Mouse (Mus musculus) gastrocnemius, adult 2 months (tissue): ENCODE results near the gene Bbx. TPM values are rescaled to one million over a fixed set of nuclear protein-coding genes. Genes with fewer than 3 reads are reported as not detected.

Experiments used
- DNase-seq: peaks from one replicate; pipeline ENCODE4 v3.0.0; 2022
- H3K27ac ChIP-seq: fragments of 200-600 bp; 2 replicates; pipeline ENCODE4 v1.8.1; 2022; ENCODE audit warnings: mild to moderate bottlenecking
- H3K4me3 ChIP-seq: fragments of 200-600 bp; 2 replicates; pipeline ENCODE4 v1.8.1; 2022; ENCODE audit warnings: mild to moderate bottlenecking, moderate library complexity
- CTCF ChIP-seq: fragments of 200-600 bp; IDR thresholded peaks from 2 replicates; pipeline ENCODE4 v1.8.1; 2022; ENCODE audit warnings: antibody characterized with exemption, mild to moderate bottlenecking, moderate library complexity
- intact Hi-C: fragments of 180-260 bp; cut with DNase I; formaldehyde crosslinking; loops from one replicate; pipeline ENCODE4 v1.15.1; 2025
- total RNA-seq, 2 experiments: library from RNA; stranded (reverse); gene quantifications; 2 replicates each; pipeline ENCODE4 v1.2.3; 2021

Bbx gene
- total RNA-seq, 2 experiments from 2014 or later, result 6.8 to 10.7 TPM

DNA sequence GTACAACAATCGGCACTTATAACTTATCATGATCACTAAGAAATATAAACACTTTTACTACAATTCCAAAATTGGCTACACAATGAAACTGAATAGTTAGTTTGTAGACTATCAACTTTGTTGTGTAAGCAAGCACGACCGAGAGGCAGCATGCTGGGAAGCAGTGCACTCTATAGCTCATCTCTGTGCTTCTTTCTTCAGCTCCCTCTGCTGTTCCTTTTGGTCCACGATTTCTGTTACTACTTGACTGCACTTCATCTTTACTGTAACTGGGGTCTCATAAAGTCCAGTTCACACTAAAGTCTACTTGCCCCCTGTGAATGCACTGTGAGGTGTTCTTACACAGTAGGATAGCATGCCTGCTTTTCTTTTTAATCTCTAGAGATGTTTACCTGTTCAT, 189.7 kb downstream of the Bbx start:
- Histone ChIP-seq H3K4me3 (no peak overlapping the region), H3K27ac (no peak overlapping the region)
- no peak for DNase-seq
- intact Hi-C loops, result no loop called here
- peak; percentile 24; the same call in 1 of the 2 replicates for TF ChIP-seq CTCF

DNA sequence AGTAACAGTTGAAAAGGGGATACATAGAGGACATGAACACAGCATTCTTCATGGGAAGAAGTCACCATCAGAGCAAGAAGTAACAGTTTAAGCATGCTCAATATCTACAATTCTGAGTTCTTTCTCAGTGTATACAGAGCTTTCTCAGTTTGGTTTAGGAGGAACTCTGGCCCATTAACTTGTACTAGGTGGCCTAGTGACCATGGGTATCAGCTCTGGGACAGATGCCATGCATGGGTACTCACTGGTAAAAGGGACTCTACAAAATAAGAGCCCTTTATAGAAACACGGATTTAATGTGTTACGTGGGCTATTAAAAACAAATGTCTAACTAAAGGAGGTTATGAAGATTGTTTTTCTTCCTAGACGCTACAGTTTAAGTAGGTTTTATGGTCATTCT, 190.6 kb downstream of the Bbx start:
- DNase-seq, result no peak
- intact Hi-C loops, result no loop called here
- TF ChIP-seq CTCF, result no peak
- no peak overlapping the region for H3K4me3 ChIP-seq
- H3K27ac ChIP-seq, result no peak overlapping the region

DNA sequence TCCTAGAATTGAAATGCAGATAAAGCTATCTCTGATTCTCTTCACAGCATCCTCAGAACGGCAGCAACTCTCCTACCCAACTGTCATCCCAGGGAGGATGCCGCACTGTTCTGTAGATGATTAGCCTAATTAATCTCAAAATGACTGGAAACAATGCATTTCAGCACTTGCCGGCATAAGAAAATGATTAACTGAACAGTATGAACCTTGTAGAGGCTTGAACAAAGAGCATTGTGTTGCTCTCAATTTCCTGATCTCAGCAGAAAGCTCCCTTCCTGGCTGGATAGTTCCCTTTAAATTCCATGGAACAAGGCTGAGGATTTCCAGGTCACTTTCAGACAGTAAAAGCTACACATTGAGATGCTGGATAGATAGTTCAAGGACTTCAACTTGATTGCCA, 197.0 kb downstream of the Bbx start:
- intact Hi-C loops, result no loop called here
- TF ChIP-seq CTCF, result no peak
- H3K4me3 ChIP-seq, result no peak overlapping the region
- no peak overlapping the region for H3K27ac ChIP-seq
- DNase-seq, result no peak

DNA sequence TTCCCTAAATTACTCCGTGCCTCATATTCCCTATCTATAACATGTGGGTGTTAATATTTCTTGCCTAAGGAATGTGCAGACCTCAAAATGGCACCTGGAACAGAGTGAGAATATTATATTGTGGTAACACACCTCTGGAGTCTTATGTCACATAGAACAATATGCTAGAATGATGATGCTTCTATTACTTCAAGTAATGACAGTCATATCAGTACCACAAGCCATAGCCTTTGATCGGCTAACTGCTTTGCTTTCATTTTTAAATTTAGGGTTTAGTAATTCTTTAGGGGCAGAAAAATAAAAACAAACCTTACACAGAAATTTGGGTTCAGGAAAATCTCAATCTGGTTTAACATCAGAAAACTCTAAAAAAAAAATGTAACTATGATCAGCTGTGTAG, 201.6 kb downstream of the Bbx start:
- DNase-seq, result no peak
- Histone ChIP-seq H3K4me3 (no peak overlapping the region), H3K27ac (no peak overlapping the region)
- TF ChIP-seq CTCF, result no peak
- intact Hi-C loops, result no loop called here

DNA sequence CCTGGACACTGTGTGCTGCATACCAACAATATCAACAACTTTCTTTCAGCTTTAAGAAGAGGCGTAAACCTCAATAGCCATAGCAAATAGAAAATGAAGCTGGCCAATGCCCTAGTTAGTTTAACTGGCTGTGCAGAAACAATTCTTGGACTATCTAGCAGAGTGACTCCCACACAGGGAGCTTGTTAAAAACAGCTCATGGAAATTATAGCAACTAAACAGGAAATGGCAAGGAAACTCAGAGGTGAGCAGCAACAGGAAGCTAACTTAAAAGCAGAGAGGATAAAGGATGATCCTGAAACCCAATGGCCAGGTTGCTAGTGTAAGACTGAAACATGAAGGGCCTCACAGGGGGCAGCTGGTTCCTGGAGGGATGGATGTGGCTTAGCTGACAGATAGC, 203.4 kb downstream of the Bbx start:
- TF ChIP-seq CTCF, result no peak
- H3K4me3 ChIP-seq, result no peak overlapping the region
- H3K27ac ChIP-seq, result no peak overlapping the region
- intact Hi-C loops, result no loop called here
- DNase-seq, result no peak

DNA sequence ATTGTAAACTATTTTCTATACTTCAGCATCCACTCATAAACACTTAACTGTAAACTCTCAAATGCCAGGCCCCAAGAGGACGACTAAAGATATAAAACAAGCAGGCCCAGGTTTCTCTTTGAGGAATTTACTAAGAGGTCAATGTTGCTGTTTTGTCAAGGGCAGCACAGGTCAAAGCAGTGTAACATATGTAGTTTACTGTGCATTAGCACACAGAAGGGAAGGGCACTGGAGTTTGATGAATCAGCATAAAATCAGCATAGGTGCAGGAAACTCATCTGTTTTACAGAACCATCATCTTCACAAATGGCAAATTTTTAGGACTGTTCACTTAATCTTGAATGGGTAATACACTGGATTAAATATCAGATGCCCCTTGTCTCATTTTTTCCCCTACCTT, 205.9 kb downstream of the Bbx start:
- DNase-seq, result no peak
- TF ChIP-seq CTCF, result no peak
- H3K4me3 ChIP-seq, result no peak overlapping the region
- intact Hi-C loops, result no loop called here
- no peak overlapping the region for H3K27ac ChIP-seq

DNA sequence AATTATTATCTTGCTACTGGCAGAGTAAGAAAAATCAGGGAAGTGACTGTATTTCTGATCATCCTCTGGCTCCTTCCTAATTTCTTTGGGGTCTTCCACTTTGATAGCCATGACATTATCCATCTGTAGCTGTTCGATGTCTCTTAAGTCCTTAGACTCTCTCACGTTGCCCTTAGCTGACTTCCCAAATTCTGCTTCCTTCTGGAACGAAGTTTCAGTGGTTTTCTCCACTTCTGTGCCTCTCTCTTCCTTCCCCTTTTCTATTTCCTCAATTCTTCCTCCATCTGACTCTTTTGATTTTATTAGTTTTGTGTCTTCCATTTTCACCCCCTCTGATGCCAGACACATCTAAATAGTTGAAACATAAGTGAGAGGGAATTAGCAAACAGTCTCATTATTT, 207.2 kb downstream of the Bbx start:
- Histone ChIP-seq H3K4me3 (no peak overlapping the region), H3K27ac (no peak overlapping the region)
- no peak for DNase-seq
- no peak for TF ChIP-seq CTCF
- intact Hi-C loops, result no loop called here

DNA sequence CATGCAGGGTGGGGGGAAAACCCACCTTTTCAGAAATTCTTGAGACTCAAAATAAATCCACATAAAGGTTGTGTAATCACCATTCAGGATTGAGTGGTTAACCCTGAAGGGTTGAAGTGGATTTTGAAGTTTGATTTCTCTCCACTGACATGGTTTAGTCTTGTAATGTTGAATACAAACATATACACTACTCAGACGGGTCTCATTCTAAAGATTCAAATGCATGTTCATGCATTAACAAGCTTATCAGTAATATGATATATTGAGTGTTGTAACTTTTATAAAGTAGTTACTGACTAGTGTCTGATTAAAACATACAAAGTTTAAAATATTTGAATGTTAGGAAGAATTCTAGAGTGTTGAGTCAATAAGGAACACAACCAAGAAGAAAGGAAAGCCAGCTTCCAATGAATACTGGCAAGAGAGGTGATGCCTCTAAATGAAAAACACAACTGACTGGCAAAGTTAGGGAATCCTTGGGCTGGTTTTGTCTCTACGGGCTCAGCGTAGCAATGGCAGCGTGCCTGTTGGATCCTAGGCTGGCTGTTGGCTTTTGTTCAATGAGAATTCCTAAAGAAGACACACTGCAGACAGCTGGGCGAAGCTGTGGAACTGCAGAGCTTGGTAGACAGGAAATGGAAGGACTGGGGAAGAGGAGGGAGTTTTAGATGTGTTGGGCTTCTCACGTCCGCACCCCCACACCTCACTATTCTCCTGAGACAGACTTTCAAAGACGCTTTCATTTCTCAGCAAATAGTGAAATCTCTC, 211.3 kb downstream of the Bbx start:
- intact Hi-C loops, result no loop called here
- no peak for TF ChIP-seq CTCF
- peak; percentile 60 for DNase-seq
- H3K4me3 ChIP-seq, result peak overlapping the region; percentile 40
- H3K27ac ChIP-seq, result peak overlapping the region; percentile 10; the same call in 1 of the 2 replicates

DNA sequence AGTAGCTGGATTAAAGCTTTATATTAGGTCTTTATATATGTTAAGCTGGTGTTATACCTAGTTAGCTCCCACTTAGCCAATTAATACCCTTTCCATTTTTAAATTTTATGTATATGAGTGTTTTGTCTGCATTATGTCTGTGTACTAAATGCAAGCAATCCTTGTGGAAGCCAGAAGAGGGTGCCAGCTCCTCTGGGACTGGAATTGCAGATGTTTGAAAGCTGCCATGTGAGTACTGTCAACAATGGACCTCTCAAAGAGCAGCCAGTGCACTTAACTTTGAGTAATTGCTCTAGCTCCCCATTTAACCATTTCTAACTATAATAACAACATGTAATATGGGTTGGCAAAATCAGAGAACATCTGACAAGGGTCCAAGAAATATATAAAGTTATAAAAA, 215.1 kb downstream of the Bbx start:
- intact Hi-C loops, result no loop called here
- Histone ChIP-seq H3K4me3 (no peak overlapping the region), H3K27ac (no peak overlapping the region)
- DNase-seq, result no peak
- TF ChIP-seq CTCF, result no peak; the same call in 1 of the 2 replicates

DNA sequence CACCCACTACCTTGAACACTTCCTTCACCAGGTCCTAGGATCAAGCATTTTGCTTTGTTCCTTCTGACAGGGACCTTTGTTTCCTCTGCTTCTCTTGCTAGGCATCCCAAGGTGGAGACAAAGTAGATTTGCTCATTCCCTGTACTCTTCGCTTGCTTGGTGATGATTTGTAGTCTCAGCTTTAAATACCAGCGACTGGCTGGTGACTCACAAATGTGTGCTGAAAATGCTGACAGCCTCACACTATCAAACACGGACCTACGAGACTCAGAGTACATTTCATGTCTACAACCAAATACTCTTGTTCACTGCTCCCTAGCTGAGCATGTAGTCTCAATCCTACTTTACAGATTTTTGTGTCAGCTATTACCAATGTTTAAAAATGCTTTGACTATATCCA, 220.5 kb downstream of the Bbx start:
- Histone ChIP-seq H3K27ac (no peak overlapping the region), H3K4me3 (no peak overlapping the region)
- intact Hi-C loops, result no loop called here
- DNase-seq, result no peak
- no peak for TF ChIP-seq CTCF

DNA sequence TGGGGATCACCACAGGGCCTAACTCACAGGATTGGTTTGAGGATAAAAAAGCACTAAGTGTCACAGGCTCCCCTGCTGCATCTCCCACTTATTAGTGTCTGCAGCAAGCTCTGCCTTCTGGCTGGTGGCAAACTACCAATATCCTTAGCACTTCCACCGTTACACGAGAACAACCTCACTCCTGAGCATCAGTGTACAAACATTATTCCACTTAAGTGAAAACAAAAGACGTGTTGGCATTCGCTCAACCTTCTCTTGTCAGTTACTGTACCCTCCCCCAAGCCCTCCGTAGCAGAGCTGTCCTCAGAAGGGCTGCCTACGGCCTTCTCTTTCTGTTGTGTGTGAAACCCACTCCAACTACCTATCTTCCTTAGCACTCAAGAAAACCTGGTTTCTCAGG, 221.0 kb downstream of the Bbx start:
- TF ChIP-seq CTCF, result no peak
- intact Hi-C loops, result no loop called here
- no peak for DNase-seq

DNA sequence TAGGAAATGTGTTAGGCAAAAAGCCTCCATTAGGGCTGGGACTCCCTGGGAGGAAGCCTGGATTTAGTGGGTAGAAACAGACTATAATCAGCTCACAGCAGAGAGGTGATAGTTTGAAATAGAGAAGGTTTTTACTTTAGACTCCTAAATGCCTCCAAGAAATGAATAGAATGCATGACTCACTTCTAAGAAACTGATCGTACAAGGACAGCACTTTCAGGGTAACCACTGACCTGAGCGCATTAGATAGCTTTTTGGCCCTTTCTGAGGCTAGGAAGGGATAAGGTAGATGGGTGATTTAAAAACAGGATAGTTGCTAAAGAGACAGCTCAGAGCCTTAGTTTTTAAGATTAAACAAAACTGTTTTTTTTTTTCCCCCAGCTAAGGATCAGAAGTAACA, 221.4 kb downstream of the Bbx start:
- H3K4me3 ChIP-seq, result no peak overlapping the region
- DNase-seq, result no peak
- no peak for TF ChIP-seq CTCF
- intact Hi-C loops, result no loop called here
- no peak overlapping the region for H3K27ac ChIP-seq

More for the DNA sequence above, 221.0 kb downstream of the Bbx start:
- Histone ChIP-seq H3K27ac (no peak overlapping the region), H3K4me3 (no peak overlapping the region)

DNA sequence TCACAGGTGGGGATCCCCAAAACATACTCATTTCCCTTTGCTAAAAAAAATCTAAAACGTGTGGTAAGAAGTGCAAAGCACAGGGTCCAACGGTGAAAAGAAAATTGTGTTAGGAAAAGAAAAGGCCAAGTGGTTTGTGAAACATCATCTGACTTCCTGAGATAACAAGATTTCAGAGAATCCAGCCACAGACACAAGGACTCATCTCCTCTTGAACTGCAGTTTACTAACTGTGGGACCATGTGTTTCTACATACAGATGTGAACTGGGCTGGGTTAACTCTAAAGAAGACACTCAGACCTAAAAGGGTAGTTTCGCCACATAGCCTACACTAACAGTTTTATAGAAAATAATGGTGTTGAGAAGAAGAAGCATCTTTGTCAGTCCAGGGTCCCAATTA, 227.2 kb downstream of the Bbx start:
- intact Hi-C loops, result no loop called here
- TF ChIP-seq CTCF, result no peak

DNA sequence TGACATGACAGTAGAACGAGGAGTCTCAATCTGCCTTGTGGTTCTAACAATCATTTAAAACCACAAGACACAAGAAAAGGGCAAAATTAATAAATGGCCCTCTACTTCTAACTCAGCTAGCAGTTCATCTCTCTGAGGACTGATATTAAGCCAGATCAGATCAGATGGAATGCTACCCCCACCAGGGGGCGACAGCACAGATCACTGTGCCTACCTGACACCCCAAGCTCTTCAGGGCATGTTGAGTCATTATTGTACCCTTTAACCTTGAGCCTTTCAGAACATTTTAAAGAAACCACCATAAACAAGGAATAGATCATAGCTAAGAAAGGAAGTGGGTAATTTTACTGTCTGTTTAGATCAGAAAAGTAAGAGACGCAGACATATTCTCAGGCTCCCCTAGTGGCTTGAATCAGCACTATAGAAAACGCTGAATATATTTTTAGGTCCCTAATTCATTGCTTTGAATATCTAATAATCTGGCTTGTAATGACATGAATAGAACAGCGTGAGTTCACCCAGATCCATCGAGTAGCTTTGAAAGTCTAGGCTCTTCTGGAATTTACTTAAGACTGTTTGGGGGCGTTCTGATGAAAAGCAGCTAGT, 230.5 kb downstream of the Bbx start:
- DNase-seq, result peak; percentile 28
- TF ChIP-seq CTCF, result peak; percentile 69
- Histone ChIP-seq H3K27ac (no peak overlapping the region), H3K4me3 (no peak overlapping the region)
- intact Hi-C loops, result loop anchor here (2.0 kb wide), 1 partner anchor 535 kb away; no protein-coding TSS in a partner anchor

More for the DNA sequence above, 227.2 kb downstream of the Bbx start:
- Histone ChIP-seq H3K27ac (no peak overlapping the region), H3K4me3 (no peak overlapping the region)
- no peak for DNase-seq
